Comparison of ENCODE assay signal across 27 mouse cellular contexts in the genomic region with DNA sequence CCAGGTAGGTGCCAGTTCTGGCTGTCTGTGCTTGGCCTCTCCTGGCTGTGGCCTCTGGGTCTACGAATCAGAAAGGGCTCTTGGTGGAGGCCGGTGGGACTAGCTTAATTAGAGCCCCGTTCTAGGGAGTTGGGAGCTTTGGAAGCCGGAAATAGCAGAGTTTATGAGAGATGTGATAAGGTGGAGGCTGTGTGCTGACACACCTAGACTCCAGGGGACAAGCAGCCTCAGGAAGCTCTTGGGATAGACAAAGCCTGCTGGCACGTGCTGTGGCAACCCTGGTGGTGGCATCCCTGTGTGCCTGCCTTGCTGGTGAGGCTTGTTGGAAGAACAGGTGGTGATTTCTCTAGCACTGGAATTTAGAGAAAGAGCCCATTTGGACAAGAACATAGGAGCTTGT. TPM values are rescaled to one million over a fixed set of nuclear protein-coding genes. Genes with fewer than 3 reads are reported as not detected.
A peak's percentile ranks its signal among the peaks of the same experiment; 100 is the strongest.
DNase-seq lines count a peak whose midpoint lies in the region; ATAC-seq and TF ChIP-seq lines count a peak whose summit lies in the region.
"Had no signal": no experiment of that assay in that cellular context is flagged by ENCODE, and none has a peak within 500 bp of the region (broad histone marks: within the 10 kb centered on the region; RNA-seq: fewer than 3 reads in every experiment).

No protein-coding gene starts in this region.

- no peak overlapping the region for H3K4me3 ChIP-seq in heart, embryonic 14.5 days (ENCODE audit: control insufficient read depth in 1 of 2, insufficient read depth in 1 of 2, low read depth in 1 of 2, low read length in 2 of 2)
- H3K4me3 ChIP-seq in lung, embryonic 16.5 days (ENCODE audit: low read length), result no peak overlapping the region
- H3K4me3 ChIP-seq in intestine, postnatal 0 days (ENCODE audit: low read depth, low read length), result no peak overlapping the region
- H3K4me3 ChIP-seq in stomach, postnatal 0 days (ENCODE audit: low read depth, low read length), result no peak overlapping the region
- H3K4me3 ChIP-seq: embryonic facial prominence, embryonic 13.5 days; erythroblast, embryonic 14.5 days; forebrain, embryonic 12.5 days; hindbrain, embryonic 15.5 days; limb, embryonic 13.5 days; liver, embryonic 12.5 days; midbrain, embryonic 15.5 days; neural tube, embryonic 12.5 days had no signal

- peak overlapping the region; percentile 19; the same call in 1 of the 2 replicates for H3K4me2 ChIP-seq in heart, embryonic 14.5 days (ENCODE audit: low read length)
- H3K4me2 ChIP-seq in lung, embryonic 16.5 days (ENCODE audit: low read depth, low read length), result no peak overlapping the region
- H3K4me2 ChIP-seq in intestine, postnatal 0 days (replicated peaks; ENCODE audit: low read depth), result 0 out of 2 replicates have a peak overlapping the region, but pooled peaks have one; percentile 24
- no peak overlapping the region for H3K4me2 ChIP-seq in stomach, postnatal 0 days (replicated peaks; ENCODE audit: low read depth)
- H3K4me2 ChIP-seq: embryonic facial prominence, embryonic 13.5 days; forebrain, embryonic 12.5 days; hindbrain, embryonic 15.5 days; limb, embryonic 13.5 days; liver, embryonic 12.5 days; midbrain, embryonic 15.5 days; neural tube, embryonic 12.5 days had no signal

- 0 out of 2 replicates have a peak overlapping the region, but pooled peaks have one; percentile 27 for H3K9ac ChIP-seq in heart, embryonic 14.5 days (ENCODE audit: low read length)
- H3K9ac ChIP-seq in lung, embryonic 16.5 days (ENCODE audit: low read length), result no peak overlapping the region
- H3K9ac ChIP-seq in intestine, postnatal 0 days (ENCODE audit: low read depth, low read length), result no peak overlapping the region
- H3K9ac ChIP-seq in stomach, postnatal 0 days (ENCODE audit: low read length), result no peak overlapping the region
- H3K9ac ChIP-seq: embryonic facial prominence, embryonic 13.5 days; forebrain, embryonic 12.5 days; hindbrain, embryonic 15.5 days; limb, embryonic 13.5 days; liver, embryonic 12.5 days; midbrain, embryonic 15.5 days; neural tube, embryonic 12.5 days had no signal

- H3K9me3 ChIP-seq in heart, embryonic 14.5 days (ENCODE audit: control insufficient read depth, low read length), result no peaks in the 10 kb centered on the region
- no peaks in the 10 kb centered on the region for H3K9me3 ChIP-seq in lung, embryonic 16.5 days (ENCODE audit: control insufficient read depth, low read length)
- no peaks in the 10 kb centered on the region for H3K9me3 ChIP-seq in intestine, postnatal 0 days (ENCODE audit: control insufficient read depth)
- no peaks in the 10 kb centered on the region for H3K9me3 ChIP-seq in stomach, postnatal 0 days (ENCODE audit: control insufficient read depth, low read length)
- H3K9me3 ChIP-seq: embryonic facial prominence, embryonic 13.5 days; forebrain, embryonic 12.5 days; hindbrain, embryonic 15.5 days; limb, embryonic 13.5 days; liver, embryonic 12.5 days; midbrain, embryonic 15.5 days; neural tube, embryonic 12.5 days had no signal

- no peaks in the 10 kb centered on the region for H3K27me3 ChIP-seq in heart, embryonic 14.5 days (ENCODE audit: control insufficient read depth, insufficient read depth, low read length)
- no peaks in the 10 kb centered on the region for H3K27me3 ChIP-seq in lung, embryonic 16.5 days (ENCODE audit: control insufficient read depth, insufficient read depth, low read depth, low read length)
- H3K27me3 ChIP-seq in intestine, postnatal 0 days (replicated peaks; ENCODE audit: control insufficient read depth, insufficient read depth, low read length), result no peaks in the 10 kb centered on the region
- no peaks in the 10 kb centered on the region for H3K27me3 ChIP-seq in stomach, postnatal 0 days (ENCODE audit: control insufficient read depth, insufficient read depth, low read length)
- H3K27me3 ChIP-seq: embryonic facial prominence, embryonic 13.5 days; forebrain, embryonic 12.5 days; hindbrain, embryonic 15.5 days; limb, embryonic 13.5 days; liver, embryonic 12.5 days; midbrain, embryonic 15.5 days; neural tube, embryonic 12.5 days had no signal

- no peak for TF ChIP-seq CTCF in intestine, postnatal 0 days (IDR thresholded peaks at IDR 0.05; ENCODE audit: low read depth)
- TF ChIP-seq CTCF in stomach, postnatal 0 days (IDR thresholded peaks at IDR 0.05; ENCODE audit: low read depth), result no peak

- no peak for ATAC-seq in heart, embryonic 14.5 days (ENCODE audit: insufficient number of reproducible peaks, insufficient read depth, low FRiP score, low read depth)
- ATAC-seq in lung, embryonic 16.5 days (ENCODE audit: low read depth), result no peak
- peak; percentile 67 for ATAC-seq in intestine, postnatal 0 days
- ATAC-seq in stomach, postnatal 0 days (ENCODE audit: low FRiP score, low TSS enrichment), result peak; percentile 28
- ATAC-seq: liver, embryonic 12.5 days; midbrain, embryonic 15.5 days had no signal

- DNase-seq in heart, adult 11 months, result no peak
- no peak for DNase-seq in lung, postnatal 10 days
- no peak for DNase-seq in stomach, postnatal 0 days (ENCODE audit: low spot score)
- no peak for DNase-seq in gastrocnemius, postnatal 10 days
- DNase-seq: adrenal gland, postnatal 10 days; cerebellum, adult 2 months; cerebellum, postnatal 36 days; embryo, embryonic 11 days; gastrocnemius, postnatal 36 days; kidney, adult 11 months; kidney, postnatal 4 days; layer of hippocampus, adult 9-11 months; retina, postnatal 1 day; right cerebral cortex, postnatal 25 days; thymus, adult 18-20 months; thymus, postnatal 36 days had no signal

- peak overlapping the region; percentile 75 to 85 for H3K27ac ChIP-seq in heart, embryonic 14.5 days (replicated peaks in 1 of 2; ENCODE audit: control insufficient read depth in 1 of 2, insufficient read depth in 1 of 2, low read depth in 2 of 2, low read length in 2 of 2)
- peak overlapping the region; percentile 84 for H3K27ac ChIP-seq in lung, embryonic 16.5 days (ENCODE audit: low read length)
- peak overlapping the region; percentile 75 for H3K27ac ChIP-seq in intestine, postnatal 0 days (ENCODE audit: low read depth, low read length)
- peak overlapping the region; percentile 35; the same call in 1 of the 2 replicates for H3K27ac ChIP-seq in stomach, postnatal 0 days (replicated peaks)
- H3K27ac ChIP-seq: embryonic facial prominence, embryonic 13.5 days; forebrain, embryonic 12.5 days; hindbrain, embryonic 15.5 days; limb, embryonic 13.5 days; liver, embryonic 12.5 days; midbrain, embryonic 15.5 days; neural tube, embryonic 12.5 days had no signal

- 20% methylated on average over 5 of the region's 5 CpGs for WGBS in heart, embryonic 14.5 days
- 73% methylated on average over 5 of the region's 5 CpGs for WGBS in lung, embryonic 16.5 days
- WGBS in intestine, postnatal 0 days, result 37% methylated on average over 5 of the region's 5 CpGs
- WGBS in stomach, postnatal 0 days, result 72% methylated on average over 5 of the region's 5 CpGs

- H3K36me3 ChIP-seq in heart, embryonic 14.5 days (ENCODE audit: control insufficient read depth, insufficient read depth, low read length), result peaks cover 71% of the 10 kb centered on the region
- peaks cover 25% of the 10 kb centered on the region for H3K36me3 ChIP-seq in lung, embryonic 16.5 days (ENCODE audit: control insufficient read depth, insufficient read depth, low read length)
- H3K36me3 ChIP-seq in intestine, postnatal 0 days (ENCODE audit: control insufficient read depth, insufficient read depth), result peaks cover 64% of the 10 kb centered on the region
- peaks cover 31% of the 10 kb centered on the region for H3K36me3 ChIP-seq in stomach, postnatal 0 days (ENCODE audit: control insufficient read depth, insufficient read depth, low read length)

- no peak for TF ChIP-seq EP300 in stomach, postnatal 0 days (optimal IDR thresholded peaks at IDR 0.05)

- peaks cover 34 to 58% of the 10 kb centered on the region in 2 experiments for H3K4me1 ChIP-seq in heart, embryonic 14.5 days (ENCODE audit: control insufficient read depth in 2 of 2, insufficient read depth in 2 of 2, low read length in 2 of 2)
- H3K4me1 ChIP-seq in lung, embryonic 16.5 days (replicated peaks; ENCODE audit: control insufficient read depth, insufficient read depth, low read length), result peaks cover 32% of the 10 kb centered on the region
- H3K4me1 ChIP-seq in intestine, postnatal 0 days (replicated peaks; ENCODE audit: control insufficient read depth, insufficient read depth, low read length), result no peaks in the 10 kb centered on the region; the same call in 1 of the 2 replicates
- no peaks in the 10 kb centered on the region for H3K4me1 ChIP-seq in stomach, postnatal 0 days (replicated peaks; ENCODE audit: control insufficient read depth, insufficient read depth)

RNA-seq across cellular contexts. Expression of a gene that starts 5.7 kb away (rescaled TPM):
- 144 and 149 TPM in 2 replicates for polyA plus RNA-seq in heart, embryonic 14.5 days (2014; fragmentation: Nextera tagmentation; extraction: Ambion mirVana)
- 157 and 159 TPM in 2 replicates for polyA plus RNA-seq in lung, embryonic 16.5 days (2015; fragmentation: Nextera tagmentation; extraction: Ambion mirVana)
- 92.3 and 94.0 TPM in 2 replicates for polyA plus RNA-seq in intestine, postnatal 0 days (2015; fragmentation: Nextera tagmentation; extraction: Ambion mirVana)
- 98.9 and 105 TPM in 2 replicates for polyA plus RNA-seq in stomach, postnatal 0 days (2015; fragmentation: Nextera tagmentation; extraction: Ambion mirVana)
- total RNA-seq in gastrocnemius, postnatal 10 days (2021), result 10 to 100 TPM; 23.6 to 28.1 TPM

RNA-seq across cellular contexts. Expression of a gene that starts 5.8 kb away (rescaled TPM):
- polyA plus RNA-seq in heart, embryonic 14.5 days (2014; fragmentation: Nextera tagmentation; extraction: Ambion mirVana), result 3.6 and 4.8 TPM in 2 replicates
- 8.4 and 12.3 TPM in 2 replicates for polyA plus RNA-seq in lung, embryonic 16.5 days (2015; fragmentation: Nextera tagmentation; extraction: Ambion mirVana)
- 2.6 and 3.3 TPM in 2 replicates for polyA plus RNA-seq in intestine, postnatal 0 days (2015; fragmentation: Nextera tagmentation; extraction: Ambion mirVana)
- 3.7 and 4.2 TPM in 2 replicates for polyA plus RNA-seq in stomach, postnatal 0 days (2015; fragmentation: Nextera tagmentation; extraction: Ambion mirVana)
- 1 to 10 TPM; 5.9 to 6.4 TPM for total RNA-seq in gastrocnemius, postnatal 10 days (2021)

RNA-seq across cellular contexts. Expression of a gene that starts 19.2 kb away (rescaled TPM):
- polyA plus RNA-seq in heart, embryonic 14.5 days (2014; fragmentation: Nextera tagmentation; extraction: Ambion mirVana), result 0.13 and 0.23 TPM in 2 replicates
- polyA plus RNA-seq in lung, embryonic 16.5 days (2015; fragmentation: Nextera tagmentation; extraction: Ambion mirVana), result 0.85 and 8.9 TPM in 2 replicates
- polyA plus RNA-seq in intestine, postnatal 0 days (2015; fragmentation: Nextera tagmentation; extraction: Ambion mirVana), result 3.0 and 3.7 TPM in 2 replicates
- polyA plus RNA-seq in stomach, postnatal 0 days (2015; fragmentation: Nextera tagmentation; extraction: Ambion mirVana), result 3.3 and 4.7 TPM in 2 replicates
- 1 to 10 TPM in 1 of 2 experiments, under 1 TPM in 1; 0.16 to 1.1 TPM for total RNA-seq in gastrocnemius, postnatal 10 days (2021)

RNA-seq across cellular contexts. Expression of a gene that starts 55.0 kb away (rescaled TPM):
- polyA plus RNA-seq in heart, embryonic 14.5 days (2014; fragmentation: Nextera tagmentation; extraction: Ambion mirVana), result 28.7 and 29.0 TPM in 2 replicates
- 25.3 and 25.9 TPM in 2 replicates for polyA plus RNA-seq in lung, embryonic 16.5 days (2015; fragmentation: Nextera tagmentation; extraction: Ambion mirVana)
- 15.8 and 19.4 TPM in 2 replicates for polyA plus RNA-seq in intestine, postnatal 0 days (2015; fragmentation: Nextera tagmentation; extraction: Ambion mirVana)
- polyA plus RNA-seq in stomach, postnatal 0 days (2015; fragmentation: Nextera tagmentation; extraction: Ambion mirVana), result 23.2 and 24.2 TPM in 2 replicates
- total RNA-seq in gastrocnemius, postnatal 10 days (2021), result 10 to 100 TPM; 22.2 to 23.7 TPM

RNA-seq across cellular contexts. Expression of a gene that starts 55.3 kb away (rescaled TPM):
- 9.9 and 12.7 TPM in 2 replicates for polyA plus RNA-seq in heart, embryonic 14.5 days (2014; fragmentation: Nextera tagmentation; extraction: Ambion mirVana)
- 16.4 and 19.7 TPM in 2 replicates for polyA plus RNA-seq in lung, embryonic 16.5 days (2015; fragmentation: Nextera tagmentation; extraction: Ambion mirVana)
- polyA plus RNA-seq in intestine, postnatal 0 days (2015; fragmentation: Nextera tagmentation; extraction: Ambion mirVana), result 7.3 and 7.7 TPM in 2 replicates
- polyA plus RNA-seq in stomach, postnatal 0 days (2015; fragmentation: Nextera tagmentation; extraction: Ambion mirVana), result 10.5 and 12.3 TPM in 2 replicates
- 1 to 10 TPM; 4.4 TPM for total RNA-seq in gastrocnemius, postnatal 10 days (2021)

Comparison
In these comparisons a context has a peak if more than half of its experiments do, and no peak if none do; other contexts are left out.
1. ATAC-seq: peak in intestine, postnatal 0 days (single experiment) and stomach, postnatal 0 days (single experiment); none in heart, embryonic 14.5 days (single experiment) and lung, embryonic 16.5 days (single experiment).
2. H3K4me2 ChIP-seq: peak in heart, embryonic 14.5 days (single experiment) and intestine, postnatal 0 days (single experiment); none in lung, embryonic 16.5 days (single experiment) and stomach, postnatal 0 days (single experiment).
3. Peak in every context shown above with its lines, with median percentiles within 50 percentile points of each other: H3K27ac ChIP-seq.